In genomic region chr3:16888132-16888531, GRCm38 (mm10) we compare ENCODE assay signal across 20 mouse cellular contexts.
DNase-seq lines count a peak whose midpoint lies in the region; ATAC-seq and TF ChIP-seq lines count a peak whose summit lies in the region.
"Had no signal": no experiment of that assay in that cellular context is flagged by ENCODE, and none has a peak within 500 bp of the region (broad histone marks: within the 10 kb centered on the region; RNA-seq: fewer than 3 reads in every experiment).

No protein-coding gene starts in this region.

- ATAC-seq in megakaryocyte progenitor cell, adult 5-6 weeks (replicated peaks; ENCODE audit: poor library complexity), result no peak
- ATAC-seq: activated CD4-positive, CD25-positive, alpha-beta regulatory T cell, adult 4 months; forebrain, embryonic 13.5 days; forebrain, embryonic 15.5 days; forebrain, postnatal 0 days; Patski had no signal

- no peak overlapping the region for H3K27ac ChIP-seq in ES-E14 (ENCODE audit: insufficient read depth, low read depth, low read length, poor library complexity, severe bottlenecking)
- H3K27ac ChIP-seq: embryonic facial prominence, embryonic 10.5 days; embryonic facial prominence, embryonic 12.5 days; forebrain, embryonic 13.5 days; forebrain, embryonic 15.5 days had no signal

- H3K4me3 ChIP-seq in ES-E14 (ENCODE audit: insufficient read depth in 1 of 2, low read depth in 1 of 2, low read length in 2 of 2, poor library complexity in 1 of 2, severe bottlenecking in 1 of 2), result no peak overlapping the region
- H3K4me3 ChIP-seq: embryonic facial prominence, embryonic 10.5 days; embryonic facial prominence, embryonic 12.5 days; forebrain, embryonic 13.5 days; forebrain, embryonic 15.5 days had no signal

- no peaks in the 10 kb centered on the region for H3K36me3 ChIP-seq in ES-E14 (ENCODE audit: control insufficient read depth, insufficient read depth, low read length, poor library complexity, severe bottlenecking)
- H3K36me3 ChIP-seq: embryonic facial prominence, embryonic 10.5 days; embryonic facial prominence, embryonic 12.5 days; forebrain, embryonic 15.5 days had no signal

- H3K9ac ChIP-seq in ES-E14 (ENCODE audit: insufficient read depth, low read depth, low read length, poor library complexity, severe bottlenecking), result no peak overlapping the region
- H3K9ac ChIP-seq: embryonic facial prominence, embryonic 12.5 days; forebrain, embryonic 13.5 days; forebrain, embryonic 15.5 days; forebrain, postnatal 0 days had no signal

- in situ Hi-C loops in ES-E14 (cut with MboI; ENCODE audit: low sequenced_read_pairs in 2 of 2, unreplicated experiment in 2 of 2), result no loop called here

- DNase-seq in ES-E14 (ENCODE audit: low read depth, low spot score) (peak; percentile 47), R1 (ENCODE audit: low read depth, low spot score) (peak; percentile 94)
- no peak for DNase-seq in embryo, embryonic 11 days
- DNase-seq in cerebellum, adult 18-20 months, result no peak
- DNase-seq: adrenal gland, adult 8-10 months; adrenal gland, postnatal 14 days; adrenal gland, postnatal 36 days; cerebellum, adult 11-12 months; cerebellum, adult 8-10 months; cerebellum, adult 9-11 months; cerebellum, postnatal 14 days; cerebellum, postnatal 36 days; forebrain, postnatal 0 days had no signal

- H3K9me3 ChIP-seq in ES-E14 (ENCODE audit: control insufficient read depth, insufficient read depth, low read depth, low read length), result no peaks in the 10 kb centered on the region
- H3K9me3 ChIP-seq: embryonic facial prominence, embryonic 10.5 days; embryonic facial prominence, embryonic 12.5 days; forebrain, embryonic 13.5 days; forebrain, embryonic 15.5 days had no signal

- H3K4me1 ChIP-seq in ES-E14 (ENCODE audit: control insufficient read depth in 2 of 2, insufficient read depth in 2 of 2, low read length in 2 of 2, poor library complexity in 1 of 2), result 0 out of 4 replicates have a peak, but pooled peaks cover 0 to 2% of the 10 kb centered on the region in 2 experiments
- H3K4me1 ChIP-seq: embryonic facial prominence, embryonic 10.5 days; embryonic facial prominence, embryonic 12.5 days; forebrain, embryonic 13.5 days; forebrain, embryonic 15.5 days had no signal

TF ChIP-seq in ES-E14, 5 proteins besides CTCF, POLR2A, EP300 and RAD21:
- TF ChIP-seq ZC3H11A (IDR thresholded peaks at IDR 0.05; ENCODE audit: borderline replicate concordance, low read depth, low read length) (no peak), HCFC1 (IDR thresholded peaks at IDR 0.05; ENCODE audit: borderline replicate concordance, insufficient read depth, low read length) (no peak), CHD2 (IDR thresholded peaks at IDR 0.05; ENCODE audit: low read depth, low read length) (no peak), ZNF384 (IDR thresholded peaks at IDR 0.05; ENCODE audit: low read depth, low read length) (no peak), MAFK (IDR thresholded peaks at IDR 0.05; ENCODE audit: insufficient read depth, low read depth, low read length) (no peak)

Comparison
In these comparisons a context has a peak if more than half of its experiments do, and no peak if none do; other contexts are left out.
1. DNase-seq: peak in ES-E14 (single experiment) and R1 (single experiment); none in embryo, embryonic 11 days (single experiment) and cerebellum, adult 18-20 months (0 of 2).